Mouse (Mus musculus) kidney, adult 2 months (tissue): ENCODE data around the gene Zxdc. TPM values are rescaled to one million over a fixed set of nuclear protein-coding genes. Genes with fewer than 3 reads are reported as not detected.
A peak's percentile ranks its signal among the peaks of the same experiment; 100 is the strongest.

ENCODE experiments used
- DNase-seq: peaks from one replicate; pipeline ENCODE4 v3.0.0; 2021
- H3K27ac ChIP-seq: fragments of 200-500 bp; 2 replicates; pipeline ENCODE4 v1.5.1; 2012; ENCODE audit warnings: low read depth, low read length, control low read depth, inconsistent platforms; ENCODE audit not compliant: insufficient read depth
- H3K27me3 ChIP-seq: fragments of 200-500 bp; replicated peaks from 2 replicates; pipeline ENCODE4 v1.6.1; 2012; ENCODE audit warnings: mild to moderate bottlenecking, moderate library complexity, low read length, inconsistent platforms; ENCODE audit not compliant: control insufficient read depth, insufficient read depth
- H3K36me3 ChIP-seq: fragments of 200-500 bp; 2 replicates; pipeline ENCODE4 v1.6.1; 2012; ENCODE audit warnings: mild to moderate bottlenecking, moderate library complexity, low read length, inconsistent platforms; ENCODE audit not compliant: control insufficient read depth, insufficient read depth
- H3K4me1 ChIP-seq: fragments of 200-500 bp; 2 replicates; pipeline ENCODE4 v1.6.1; 2011; ENCODE audit warnings: low read length; ENCODE audit not compliant: control insufficient read depth, insufficient read depth
- H3K4me3 ChIP-seq: fragments of 200-500 bp; 2 replicates; pipeline ENCODE4 v1.5.1; 2011; ENCODE audit warnings: mild to moderate bottlenecking, low read depth, low read length, control low read depth; ENCODE audit not compliant: insufficient read depth
- CTCF ChIP-seq: fragments of 200-500 bp; conservative IDR thresholded peaks from 2 replicates; pipeline ENCODE4 v1.5.1; 2011; ENCODE audit warnings: low read depth, mild to moderate bottlenecking, control low read depth, low read length, moderate library complexity, mixed read lengths; ENCODE audit not compliant: insufficient read depth, insufficient read length
- POLR2A ChIP-seq: fragments of 200-500 bp; IDR thresholded peaks from one replicate; pipeline ENCODE4 v1.6.1; 2011; ENCODE audit warnings: low read depth, low read length, control low read depth
- WGBS: fragments of 180-500 bp; shearing (Covaris S2); methylation state at CpG from one replicate; pipeline ENCODE4 v1.1.7; 2018; 5-methylcytosine and 5-hydroxymethylcytosine counted together
- polyA plus RNA-seq: library from polyadenylated mRNA; depleted of rRNA; stranded (reverse); fragments of >200 nt; gene quantifications from 2 replicates; pipeline ENCODE4 v1.2.3, GENCODE M21; 2012

Gene Zxdc
- polyA plus RNA-seq, 1 experiment = 12.6 TPM

- 53% methylated on average over 5 of the region's 5 CpGs for WGBS
- Histone ChIP-seq H3K36me3 (no peaks in the 10 kb centered on the region), H3K27ac (no peak overlapping the region), H3K27me3 (no peaks in the 10 kb centered on the region), H3K4me3 (no peak overlapping the region), H3K4me1 (peaks cover 13% of the 10 kb centered on the region; the same call in 1 of the 2 replicates)
- DNase-seq = no peak
- no peak for TF ChIP-seq POLR2A
- TF ChIP-seq CTCF = no peak
These were observed 11.2 kb upstream of the Zxdc start for GRCm38 (mm10) chr6:90358142-90358541.

- peaks cover 13% of the 10 kb centered on the region; the same call in 1 of the 2 replicates for H3K4me1 ChIP-seq
- H3K36me3 ChIP-seq = no peaks in the 10 kb centered on the region
- no peak for TF ChIP-seq CTCF
- TF ChIP-seq POLR2A = no peak
- H3K4me3 ChIP-seq = no peak overlapping the region
- peak overlapping the region; percentile 69 for H3K27ac ChIP-seq
- no peaks in the 10 kb centered on the region for H3K27me3 ChIP-seq
- no peak for DNase-seq
- 31% methylated on average over 2 of the region's 2 CpGs for WGBS
These were observed 9.8 kb upstream of the Zxdc start for GRCm38 (mm10) chr6:90359445-90359844.

- Histone ChIP-seq H3K36me3 (no peaks in the 10 kb centered on the region), H3K4me1 (peaks cover 13% of the 10 kb centered on the region; the same call in 1 of the 2 replicates), H3K27ac (peak overlapping the region; percentile 69), H3K4me3 (no peak overlapping the region), H3K27me3 (no peaks in the 10 kb centered on the region)
- WGBS = 17% methylated on average over 7 of the region's 7 CpGs
- DNase-seq = peak; percentile 80
- no peak for TF ChIP-seq POLR2A
- no peak for TF ChIP-seq CTCF
These were observed 9.1 kb upstream of the Zxdc start for GRCm38 (mm10) chr6:90360024-90360781.

GRCm38 (mm10) chr6:90360922-90361614, 8.2 kb upstream of the Zxdc start:
- Histone ChIP-seq H3K4me3 (no peak overlapping the region), H3K4me1 (peaks cover 13% of the 10 kb centered on the region; the same call in 1 of the 2 replicates), H3K27ac (peak overlapping the region; percentile 69; the same call in 1 of the 2 replicates), H3K27me3 (no peaks in the 10 kb centered on the region), H3K36me3 (no peaks in the 10 kb centered on the region)
- 82% methylated on average over 6 of the region's 6 CpGs for WGBS
- TF ChIP-seq CTCF (no peak), POLR2A (no peak)
- DNase-seq = no peak

- 79% methylated on average over 5 of the region's 5 CpGs for WGBS
- no peaks in the 10 kb centered on the region for H3K27me3 ChIP-seq
- no peak overlapping the region for H3K27ac ChIP-seq
- H3K4me1 ChIP-seq = peaks cover 13% of the 10 kb centered on the region; the same call in 1 of the 2 replicates
- H3K36me3 ChIP-seq = no peaks in the 10 kb centered on the region
- DNase-seq = no peak
- H3K4me3 ChIP-seq = no peak overlapping the region
- no peak for TF ChIP-seq POLR2A
- TF ChIP-seq CTCF = no peak
These were observed 6.0 kb upstream of the Zxdc start for GRCm38 (mm10) chr6:90363301-90363700.

GRCm38 (mm10) chr6:90369725-90370553, 647 bp downstream of the Zxdc start:
- H3K27ac ChIP-seq = peak overlapping the region; percentile 49
- under 1% methylated on average over 95 of the region's 98 CpGs for WGBS

GRCm38 (mm10) chr6:90374647-90375046, 5.4 kb downstream of the Zxdc start:
- Histone ChIP-seq H3K27me3 (no peaks in the 10 kb centered on the region), H3K4me3 (no peak overlapping the region), H3K27ac (no peak overlapping the region), H3K4me1 (peaks cover 14% of the 10 kb centered on the region), H3K36me3 (peaks cover 9% of the 10 kb centered on the region)
- DNase-seq = peak; percentile 27
- TF ChIP-seq POLR2A = no peak
- TF ChIP-seq CTCF = no peak
- WGBS = 85% methylated on average over 4 of the region's 4 CpGs

More at GRCm38 (mm10) chr6:90369725-90370553, 647 bp downstream of the Zxdc start:
- H3K4me1 ChIP-seq = peaks cover 20% of the 10 kb centered on the region
- TF ChIP-seq CTCF (no peak), POLR2A (no peak)
- H3K36me3 ChIP-seq = peaks cover 7% of the 10 kb centered on the region
- H3K27me3 ChIP-seq = no peaks in the 10 kb centered on the region
- peak overlapping the region; percentile 72 for H3K4me3 ChIP-seq
- peak; percentile 51 for DNase-seq
